Mouse (Mus musculus) spleen, adult 18-20 months (tissue): ENCODE results near the gene Ostm1.

ENCODE experiments used
- DNase-seq, 2 experiments: peaks; one replicate each; pipeline ENCODE4 v3.0.0; 2022; ENCODE audit warnings: mixed read lengths in 2 of 2

The Ostm1 gene

DNA sequence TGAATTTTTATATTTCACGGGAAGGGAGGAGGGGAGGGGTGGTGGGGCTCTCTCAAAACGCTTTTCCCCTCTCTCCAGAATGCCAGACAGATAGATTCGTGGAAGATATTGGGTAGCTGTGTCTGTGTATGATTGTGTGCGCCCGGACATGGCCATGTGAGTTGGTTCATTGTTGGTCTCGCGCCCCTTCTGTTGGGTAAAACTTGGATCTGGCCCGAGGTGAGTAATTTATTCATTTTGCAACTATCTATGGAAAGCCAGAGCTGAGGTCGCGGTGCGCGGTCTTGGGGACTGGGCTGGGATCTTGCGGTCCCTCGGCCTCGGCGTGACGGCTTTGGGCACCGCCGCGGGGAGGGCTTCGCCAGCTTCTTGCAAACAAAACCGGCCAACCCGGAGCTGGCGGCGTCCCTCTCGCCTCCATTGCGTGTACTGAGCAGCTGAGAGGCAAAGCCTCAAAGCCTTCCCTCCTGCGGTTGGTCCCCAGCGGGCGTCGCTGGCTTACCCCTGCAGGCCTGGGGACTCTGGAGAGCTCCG, 347 bp downstream of the Ostm1 start:
- DNase-seq = no peak

DNA sequence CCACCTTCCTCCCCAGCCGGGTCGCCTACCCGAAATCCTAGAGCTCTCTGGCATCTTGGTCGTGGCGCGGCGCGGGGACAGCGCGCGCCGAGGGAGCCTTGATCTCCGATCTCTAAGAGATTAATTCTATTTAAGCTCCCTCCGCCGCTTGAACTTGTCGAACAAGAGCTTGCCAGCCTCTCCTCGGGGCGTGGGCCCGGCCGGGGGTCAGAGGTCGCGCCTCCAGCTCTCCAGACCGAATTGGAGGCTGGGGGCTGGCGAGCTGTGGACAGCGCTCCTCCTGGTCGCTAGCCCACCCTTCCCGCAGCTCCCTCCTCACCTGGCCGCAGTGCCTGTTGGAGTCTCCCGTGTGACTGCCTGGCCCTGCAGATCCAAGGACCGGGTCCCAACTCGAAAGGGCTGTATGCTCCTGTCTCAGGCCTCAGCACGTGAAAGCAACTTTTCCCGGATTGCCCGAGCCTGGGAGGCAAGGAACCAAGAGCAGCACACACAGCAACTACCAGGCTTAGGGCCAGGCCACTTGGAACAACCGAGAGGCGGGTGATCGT, 888 bp downstream of the Ostm1 start:
- no peak for DNase-seq

DNA sequence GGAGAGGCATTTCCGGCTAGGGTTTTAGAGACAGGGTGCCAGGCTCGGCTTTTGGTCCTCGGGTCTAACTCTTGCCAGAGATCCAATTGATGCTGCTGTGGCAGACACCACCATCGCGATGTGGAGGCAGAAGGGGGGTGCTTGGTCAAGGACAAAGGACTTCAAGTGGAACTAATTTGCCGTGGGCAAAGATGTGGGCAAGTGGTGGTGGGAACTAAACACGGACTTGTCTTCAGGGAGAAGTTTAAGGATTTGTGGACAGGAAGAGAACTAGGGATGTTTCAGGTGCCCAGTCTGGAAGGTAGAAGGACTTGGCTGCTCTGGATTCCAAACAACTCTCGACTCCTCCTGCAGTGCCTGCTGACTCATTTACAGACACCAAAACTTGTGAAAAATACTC, 1.5 kb downstream of the Ostm1 start:
- no peak for DNase-seq

DNA sequence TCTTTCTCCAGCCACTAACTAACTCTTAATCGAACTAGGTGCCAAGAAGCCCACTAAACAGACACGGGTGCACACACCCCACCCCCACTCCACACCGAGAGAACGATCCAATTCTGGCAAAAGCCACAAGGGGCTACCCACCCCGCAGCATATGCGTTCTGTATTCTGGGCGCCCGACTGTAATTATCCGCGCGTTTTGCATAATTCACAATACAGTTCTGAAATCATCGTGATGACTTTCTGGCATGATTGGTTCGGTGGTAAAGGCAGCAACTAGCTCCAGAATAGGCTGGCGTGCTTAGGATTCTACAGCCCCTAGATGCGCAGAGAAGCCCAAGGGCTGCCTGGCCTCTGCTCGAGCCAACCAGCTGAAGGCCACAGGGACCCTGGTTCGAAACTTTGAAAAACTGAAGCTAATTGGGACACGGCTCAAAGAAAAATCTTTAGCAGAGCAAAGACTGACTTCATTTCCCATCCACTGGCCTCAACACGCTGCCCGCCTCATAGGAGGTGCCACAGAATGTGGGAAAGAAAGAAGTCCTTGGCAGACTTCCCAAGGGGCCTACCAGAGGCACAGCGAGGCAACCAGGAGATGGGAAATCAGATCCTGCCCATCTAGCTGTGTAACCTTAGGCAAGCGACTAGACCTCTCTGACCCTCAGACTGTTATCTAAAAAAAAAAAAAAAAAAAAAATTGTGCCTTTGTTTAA, 2.1 kb downstream of the Ostm1 start:
- no peak for DNase-seq

DNA sequence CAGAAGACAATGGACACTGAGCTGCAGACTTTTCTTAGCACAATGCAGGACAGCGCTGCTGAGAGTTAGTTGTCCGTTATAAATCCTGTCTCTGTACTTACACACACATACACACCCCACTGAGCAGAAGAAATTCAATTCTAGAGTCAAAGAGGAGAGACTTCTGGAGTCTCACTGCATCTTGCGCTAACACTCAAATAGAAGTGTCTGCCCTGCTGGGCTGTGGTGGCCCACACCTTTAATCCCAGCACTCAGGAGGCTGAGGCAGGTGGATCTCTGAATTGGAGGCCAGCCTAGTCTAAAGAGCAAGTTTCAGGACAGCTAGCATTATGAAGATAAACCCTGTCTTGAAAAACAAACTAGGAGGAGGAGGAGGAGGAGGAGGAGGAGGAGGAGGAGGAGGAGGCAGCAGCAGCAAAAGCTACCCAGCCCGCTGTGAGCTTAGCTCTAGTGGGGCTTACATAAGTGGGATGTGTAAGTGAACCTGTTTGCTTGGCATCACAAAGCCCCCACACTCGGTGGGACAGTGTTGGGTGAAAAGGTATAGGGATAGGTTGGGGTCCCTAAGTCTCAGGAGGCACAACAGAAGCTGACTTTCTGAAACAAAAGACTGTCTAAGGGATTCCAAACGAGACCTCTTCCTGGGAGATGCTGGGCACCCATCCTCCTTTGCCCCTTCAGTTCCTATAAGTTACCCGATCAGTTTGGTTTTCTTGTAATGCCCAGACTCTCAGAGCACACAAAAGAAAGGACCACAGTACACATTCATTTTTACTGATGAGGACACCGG, 4.5 kb downstream of the Ostm1 start:
- no peak for DNase-seq

DNA sequence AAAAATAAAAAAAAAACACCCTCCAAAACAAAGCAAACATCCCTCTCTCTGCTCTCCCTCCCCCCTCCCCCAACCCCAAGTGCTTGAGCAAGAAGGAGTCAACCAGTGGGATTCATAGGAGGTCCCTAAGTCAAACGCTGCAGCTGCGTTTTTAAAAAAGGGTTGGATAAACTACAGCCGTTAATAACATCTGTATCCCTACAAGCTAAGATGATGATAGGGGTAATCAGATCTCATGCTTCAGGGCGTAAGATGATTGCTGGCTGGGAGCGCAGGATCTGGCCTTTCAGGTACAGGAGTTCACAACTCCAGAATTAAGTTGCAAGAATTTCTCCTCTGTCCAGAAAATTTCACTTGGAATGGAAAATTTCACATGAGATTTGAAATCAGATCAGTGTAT, 5.9 kb downstream of the Ostm1 start:
- no peak for DNase-seq

DNA sequence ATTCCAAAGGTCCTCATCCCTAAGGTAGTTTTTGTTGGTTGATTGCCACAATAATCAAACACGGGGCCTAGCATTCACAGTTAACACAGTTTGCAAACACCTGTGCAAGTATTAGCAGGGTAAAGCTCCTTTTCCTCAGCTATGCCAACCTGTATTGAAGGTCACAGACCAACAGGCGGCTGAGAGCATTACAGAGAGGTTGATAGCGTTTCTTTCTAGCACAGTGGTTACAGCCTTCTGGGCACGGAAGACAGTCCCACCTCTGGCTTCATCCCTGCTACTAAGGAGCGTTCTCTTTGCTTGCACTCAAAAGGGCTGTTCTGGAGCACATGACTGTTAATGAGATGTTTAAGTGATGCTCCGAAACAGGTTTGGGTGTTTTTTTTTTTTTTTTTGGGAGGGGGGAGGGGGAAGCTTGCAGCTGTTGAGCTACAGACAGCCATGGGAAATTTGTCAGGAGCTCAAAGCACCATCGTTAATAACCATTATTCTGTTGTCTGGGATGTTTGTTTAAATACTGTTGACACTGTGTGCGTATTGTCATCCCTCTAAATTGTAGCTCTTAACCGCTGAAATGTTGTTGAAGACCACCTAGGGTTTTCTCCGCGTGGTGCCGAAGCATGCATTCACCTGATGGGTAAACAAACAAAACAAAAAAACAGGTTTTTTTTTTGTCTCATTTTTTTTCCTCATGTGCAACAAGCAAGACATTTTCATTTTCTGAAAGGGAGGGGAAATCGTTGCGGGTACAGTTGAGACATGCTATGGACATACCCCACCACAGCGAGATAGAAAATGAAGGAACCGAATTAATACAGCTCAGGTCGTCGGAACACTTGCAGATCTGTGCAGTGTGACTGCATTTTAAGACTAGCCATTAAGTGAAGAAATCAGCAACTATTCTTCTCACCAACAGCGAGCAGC, 6.9 kb downstream of the Ostm1 start:
- DNase-seq = no peak

- DNase-seq = peak in 1 of 2 experiments; percentile 21
Measured at GRCm38 (mm10) chr10:42591185-42591992, 7.8 kb downstream of the Ostm1 start.

- no peak for DNase-seq
Measured at GRCm38 (mm10) chr10:42591993-42592686, 8.5 kb downstream of the Ostm1 start.

GRCm38 (mm10) chr10:42593201-42593600, 9.6 kb downstream of the Ostm1 start:
- DNase-seq = no peak

DNA sequence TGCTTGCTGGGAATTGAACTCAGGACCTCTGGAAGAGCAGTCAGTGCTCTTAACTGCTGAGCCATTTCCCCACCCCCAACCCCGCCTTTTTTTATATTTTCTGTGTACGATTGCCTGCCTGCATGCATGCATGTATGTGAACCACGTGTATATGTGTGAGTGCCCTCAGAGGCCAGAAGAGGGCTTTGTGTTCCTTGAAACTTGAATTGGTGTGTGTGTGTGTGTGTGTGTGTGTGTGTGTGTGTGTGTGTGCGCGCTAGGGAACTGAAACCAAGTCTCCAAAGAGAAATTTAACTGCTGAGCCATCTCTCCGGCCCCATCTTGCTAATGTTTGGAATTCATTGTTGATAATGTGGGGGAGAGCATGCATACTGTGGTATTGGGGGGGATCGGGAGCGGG, 15.0 kb downstream of the Ostm1 start:
- no peak for DNase-seq

GRCm38 (mm10) chr10:42601556-42601955, 17.9 kb downstream of the Ostm1 start:
- no peak for DNase-seq

DNA sequence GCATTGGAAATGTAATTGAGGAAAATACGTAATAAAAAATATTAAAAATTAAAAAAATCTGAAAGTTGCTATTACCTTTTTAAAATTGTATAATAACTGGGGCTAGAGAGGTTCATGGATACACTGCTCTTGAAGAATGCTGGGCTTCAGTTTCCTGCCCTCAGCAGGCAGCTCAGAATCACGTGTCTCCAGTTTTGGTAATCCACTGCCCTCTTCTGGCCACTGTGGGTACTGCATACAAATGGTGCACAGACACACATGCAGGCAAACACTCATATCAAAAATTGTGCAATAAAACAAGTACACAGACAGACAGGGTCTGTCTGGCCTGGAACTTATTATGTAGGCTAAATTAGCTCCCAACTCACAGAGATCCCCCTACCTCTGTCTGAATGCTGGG, 21.3 kb downstream of the Ostm1 start:
- no peak for DNase-seq

- DNase-seq = no peak
Measured at GRCm38 (mm10) chr10:42606757-42607156, 23.1 kb downstream of the Ostm1 start.

GRCm38 (mm10) chr10:42613075-42613474, 29.5 kb downstream of the Ostm1 start:
- no peak for DNase-seq

- no peak for DNase-seq
Measured at GRCm38 (mm10) chr10:42613639-42614381, 30.2 kb downstream of the Ostm1 start.

DNA sequence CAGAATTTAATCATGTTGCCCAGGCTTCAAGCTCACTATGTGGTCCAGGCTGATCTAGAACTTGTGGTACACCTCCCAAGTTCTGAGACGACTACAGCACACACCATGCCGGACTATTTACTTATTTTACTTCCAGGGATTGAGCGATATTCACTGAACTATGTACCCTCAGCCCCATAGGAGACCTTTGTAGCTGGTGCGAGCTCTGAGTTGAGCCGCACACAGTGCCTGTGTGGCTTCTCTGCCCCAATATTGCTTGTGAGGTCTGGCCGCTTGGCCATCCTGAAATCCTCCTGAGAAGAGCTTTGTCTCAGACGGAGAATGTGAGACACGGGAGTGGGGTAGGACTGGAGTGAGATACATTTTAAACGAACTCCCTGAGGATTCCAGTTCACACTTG, 31.1 kb downstream of the Ostm1 start:
- no peak for DNase-seq

GRCm38 (mm10) chr10:42618291-42618690, 34.7 kb downstream of the Ostm1 start:
- no peak for DNase-seq

DNA sequence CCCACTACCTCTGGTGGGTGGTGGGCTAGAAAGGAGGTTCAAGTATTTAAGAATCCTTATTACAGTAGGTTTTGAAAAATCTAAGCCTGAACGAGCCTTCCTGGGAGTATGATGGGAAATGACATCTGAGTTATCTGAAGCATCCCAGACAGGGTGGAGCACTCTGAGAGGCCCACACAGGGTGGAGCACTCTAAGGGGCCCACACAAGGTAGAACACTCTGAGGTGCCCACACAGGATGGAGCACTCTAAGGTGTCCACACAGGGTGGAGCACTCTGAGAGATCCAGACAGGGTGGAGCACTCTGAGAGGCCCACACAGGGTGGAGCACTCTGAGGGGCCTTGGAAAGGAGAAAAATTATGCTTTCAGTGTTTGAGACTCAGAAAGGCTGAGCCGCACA, 42.3 kb downstream of the Ostm1 start:
- DNase-seq = no peak

- no peak for DNase-seq
Measured at GRCm38 (mm10) chr10:42630596-42631355, 47.2 kb downstream of the Ostm1 start.
